Mouse (Mus musculus) retina, adult 2 months (tissue): Measurements from ENCODE around the gene Ift74.
"Not testable (repeated sequence)": the region's sequence is repeated elsewhere in the genome, so short reads cannot be mapped to it uniquely, and the experiment has no call there.

Experiments
- DNase-seq: peaks from one replicate; pipeline ENCODE4 v3.0.0-alpha.2; 2012; ENCODE audit warnings: low read depth, low spot score

Ift74 gene

DNA sequence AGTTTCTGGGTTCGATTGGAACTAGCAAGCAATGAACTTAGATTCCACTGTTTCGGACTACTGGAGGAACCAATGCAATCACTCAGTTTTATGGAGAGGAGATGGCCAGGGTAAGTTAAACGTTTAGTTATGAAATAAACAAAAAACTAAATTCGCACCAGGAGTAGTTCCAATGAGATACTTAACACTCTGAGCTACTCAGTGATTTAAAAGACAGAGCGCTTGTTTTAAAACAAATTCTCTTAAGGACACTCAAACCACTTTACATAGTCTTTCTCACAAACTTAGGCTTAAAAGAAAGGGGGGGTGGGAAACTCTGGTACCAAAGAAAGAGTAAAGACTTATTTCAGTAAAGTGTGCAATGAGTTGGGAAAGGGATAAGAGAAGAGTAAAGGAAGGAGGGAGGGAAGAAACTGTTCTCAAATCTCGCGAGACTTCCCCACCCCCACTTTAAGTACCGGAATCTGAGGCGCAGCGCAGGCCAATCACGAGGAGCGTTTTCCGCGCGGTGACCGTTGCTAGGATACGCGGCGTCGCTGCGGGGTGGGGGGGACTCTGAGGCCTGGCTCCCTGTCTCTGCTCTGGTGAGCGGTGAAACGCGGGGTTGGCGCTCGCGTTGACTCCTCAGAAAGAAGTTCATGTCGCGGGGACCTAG, at the start of gene Ift74:
Gene Ift74, plus strand, starts transcription at position 520 of the 655 bp plus-strand sequence.
- DNase-seq: peak; percentile 96

GRCm38 (mm10) chr4:94572677-94573076, 41.6 kb upstream of the Ift74 start:
- DNase-seq: no peak

GRCm38 (mm10) chr4:94591765-94592381, 22.4 kb upstream of the Ift74 start:
- no peak for DNase-seq

- DNase-seq: no peak
Measured at GRCm38 (mm10) chr4:94592709-94593108, 21.6 kb upstream of the Ift74 start.

DNA sequence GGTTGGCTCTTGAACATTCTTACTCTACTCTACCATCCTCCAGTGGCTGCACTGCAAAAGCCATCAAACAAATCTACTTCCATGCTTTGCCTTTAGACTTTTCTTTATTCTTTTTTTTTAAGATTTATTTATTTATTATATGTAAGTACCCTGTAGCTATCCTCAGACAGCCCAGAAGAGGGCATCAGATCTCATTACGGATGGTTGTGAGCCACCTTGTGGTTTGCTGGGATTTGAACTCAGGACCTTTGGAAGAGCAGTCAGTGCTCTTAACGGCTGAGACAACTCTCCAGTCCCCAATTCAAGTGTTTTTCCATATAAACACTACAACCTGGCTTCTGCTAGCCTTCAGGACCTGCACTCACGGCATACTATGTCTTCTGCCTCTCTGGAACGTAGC, 12.9 kb upstream of the Ift74 start:
- no peak for DNase-seq

DNA sequence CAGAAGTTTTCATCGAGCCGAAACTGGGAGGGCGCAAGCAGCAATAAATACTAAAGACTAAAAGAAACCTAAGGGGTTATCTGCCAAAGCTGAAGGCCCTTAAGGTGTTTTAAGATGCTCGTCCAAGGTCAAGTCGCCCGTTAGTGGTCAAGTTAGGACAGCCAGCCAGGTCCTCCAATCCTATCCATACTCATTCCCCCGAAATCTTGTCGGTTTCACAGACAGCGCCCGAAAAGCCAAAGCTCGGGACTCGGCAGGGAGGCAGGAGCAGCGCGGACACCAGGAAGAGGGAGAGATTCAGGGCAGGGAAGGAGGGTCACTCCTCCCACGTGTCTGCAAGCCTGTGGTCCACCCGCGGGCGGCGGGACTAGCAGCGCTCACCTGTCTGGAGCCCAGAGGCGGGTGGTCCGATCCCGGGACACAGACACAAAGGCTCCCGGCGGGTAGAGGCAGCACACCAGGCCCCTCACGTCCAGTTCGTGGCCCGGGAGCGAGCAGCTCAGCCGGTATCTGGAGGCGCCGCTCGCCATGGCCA, 11.7 kb upstream of the Ift74 start:
- DNase-seq: no peak

GRCm38 (mm10) chr4:94603031-94603629, 11.2 kb upstream of the Ift74 start, which contains the start of gene Plaa:
Gene Plaa (minus strand): TSS chr4:94603244.
- DNase-seq: peak; percentile 76

- DNase-seq: no peak
Measured at GRCm38 (mm10) chr4:94604452-94605019, 9.8 kb upstream of the Ift74 start.

GRCm38 (mm10) chr4:94605591-94605990, 8.7 kb upstream of the Ift74 start:
- no peak for DNase-seq

DNA sequence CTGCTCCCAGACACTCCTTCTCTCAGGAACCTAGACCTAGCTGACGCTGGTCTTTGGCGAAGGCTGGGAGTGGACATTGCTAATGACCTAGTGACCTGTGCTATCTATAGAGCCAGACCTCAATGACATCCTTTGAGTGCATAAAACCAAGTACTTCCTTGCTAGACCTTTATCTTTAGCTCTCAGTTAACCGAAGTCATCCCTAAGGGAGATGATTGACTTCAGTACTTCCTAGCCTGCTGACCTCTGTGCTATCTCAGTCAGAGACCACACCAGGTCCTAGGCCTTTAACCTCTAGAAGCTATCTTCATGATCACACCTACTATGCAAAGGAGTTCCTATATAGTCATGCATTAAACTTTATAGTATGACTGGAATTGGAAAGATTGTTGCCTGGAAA, 4.0 kb upstream of the Ift74 start:
- DNase-seq: no peak

DNA sequence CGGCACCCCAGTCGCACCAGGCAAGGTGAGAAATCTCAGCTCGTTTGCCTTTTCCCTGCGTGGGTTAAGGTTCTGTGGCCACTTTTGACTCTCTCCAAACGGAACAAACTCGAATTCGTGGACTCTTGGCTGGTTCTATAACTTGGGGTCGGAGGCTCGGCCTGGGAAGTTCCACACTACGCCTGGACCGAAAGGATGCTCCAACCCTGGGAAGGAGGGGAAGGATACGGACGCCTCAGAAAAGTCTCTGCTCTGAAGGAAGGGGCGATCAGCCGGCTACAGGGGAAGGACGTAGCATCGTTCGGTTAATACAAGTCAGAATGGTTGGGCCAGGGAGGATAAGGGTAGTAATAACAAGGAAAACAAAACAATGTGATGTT, 326 bp downstream of the Ift74 start:
- no peak for DNase-seq

GRCm38 (mm10) chr4:94620077-94620476, 5.8 kb downstream of the Ift74 start:
- no peak for DNase-seq

DNA sequence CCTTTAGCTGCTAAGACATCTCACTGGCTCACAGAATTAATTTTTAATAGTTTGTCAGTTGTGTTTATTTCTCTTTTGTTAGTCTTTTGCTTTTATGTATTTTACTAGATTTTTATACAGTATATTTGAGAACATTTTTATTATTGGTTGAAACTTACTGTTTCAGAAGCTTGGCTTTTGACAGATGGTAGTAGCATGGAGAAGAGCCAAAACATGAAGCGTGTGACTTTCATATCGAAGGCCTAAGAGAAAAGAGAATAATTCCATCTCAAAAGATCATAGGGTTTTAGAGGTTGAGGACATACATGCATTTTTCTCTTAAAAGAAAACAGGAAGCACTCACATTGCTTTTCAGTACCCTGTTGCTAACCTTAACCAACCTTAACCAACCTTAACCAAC, 28.9 kb downstream of the Ift74 start:
- no peak for DNase-seq

- no peak for DNase-seq
Measured at GRCm38 (mm10) chr4:94649920-94650319, 35.6 kb downstream of the Ift74 start, which contains the start of gene Lrrc19. Gene Lrrc19 (minus strand): TSS chr4:94650144.

- DNase-seq: not testable (repeated sequence)
Measured at GRCm38 (mm10) chr4:94650426-94651175, 36.3 kb downstream of the Ift74 start.

DNA sequence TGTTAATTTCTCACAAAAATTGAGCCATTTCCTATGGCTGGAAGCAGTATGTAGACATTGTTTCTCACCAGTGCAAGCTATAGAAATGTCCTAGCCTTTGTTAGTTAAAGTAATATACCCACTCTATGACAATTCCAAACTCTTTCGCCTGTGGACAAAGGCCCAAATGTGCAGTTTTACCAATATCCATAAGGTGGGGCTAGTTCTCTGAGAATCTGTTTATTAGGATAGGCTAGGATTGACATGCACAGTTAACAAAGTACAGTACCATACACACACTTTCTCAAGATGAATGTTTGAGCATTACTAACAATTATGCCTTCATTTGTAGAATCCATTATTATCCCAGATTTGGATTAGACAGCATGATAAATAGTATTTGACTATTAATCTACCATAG, 55.4 kb downstream of the Ift74 start:
- DNase-seq: no peak

GRCm38 (mm10) chr4:94680662-94681061, 66.4 kb downstream of the Ift74 start:
- DNase-seq: no peak

GRCm38 (mm10) chr4:94681181-94681580, 66.9 kb downstream of the Ift74 start:
- no peak for DNase-seq

- DNase-seq: no peak
Measured at GRCm38 (mm10) chr4:94682029-94682428, 67.7 kb downstream of the Ift74 start.

DNA sequence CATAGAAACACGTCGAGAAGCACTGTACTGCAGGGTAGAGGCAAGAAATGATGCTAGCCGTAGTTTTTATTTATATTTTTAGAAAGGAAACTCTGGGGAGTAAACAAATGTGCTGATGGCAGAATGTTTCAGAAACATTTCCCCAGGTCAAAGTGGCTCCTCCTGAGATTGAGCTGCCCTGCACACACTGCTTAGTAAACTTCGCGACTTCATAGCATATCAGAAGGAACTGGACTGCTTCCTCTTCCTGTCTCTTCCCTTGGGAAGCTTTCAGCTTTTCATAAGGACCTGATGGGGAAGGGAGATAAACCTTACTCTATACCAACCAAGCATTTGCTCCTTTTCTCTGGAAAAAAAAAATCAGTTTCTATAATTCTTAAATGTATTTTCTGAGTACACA, 69.0 kb downstream of the Ift74 start:
- DNase-seq: no peak

DNA sequence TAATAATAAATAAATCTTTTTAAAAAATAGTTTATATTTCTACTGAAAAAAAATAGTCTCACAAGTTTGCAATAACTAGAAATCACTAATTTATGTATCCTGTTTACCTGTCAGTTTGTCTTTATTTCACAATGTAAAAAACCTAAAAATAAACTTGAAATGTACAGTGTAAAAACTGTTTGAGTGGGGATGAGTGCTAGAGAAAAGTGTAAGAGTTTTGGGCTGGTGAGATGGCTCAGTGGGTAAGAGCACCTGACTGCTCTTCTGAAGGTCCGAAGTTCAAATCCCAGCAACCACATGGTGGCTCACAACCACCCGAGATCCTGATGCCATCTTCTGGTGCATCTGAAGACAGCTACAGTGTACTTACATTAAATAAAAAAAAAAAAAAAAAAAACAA, 75.5 kb downstream of the Ift74 start:
- DNase-seq: not testable (repeated sequence)

GRCm38 (mm10) chr4:94691078-94691477, 76.8 kb downstream of the Ift74 start:
- no peak for DNase-seq
